Mouse (Mus musculus) megakaryocyte, embryonic 14.5 days (primary cell): Measurements from ENCODE around the gene Cog5.

Experiments
- FLI1 ChIP-seq: IDR thresholded peaks from 2 replicates; pipeline ENCODE4 v1.6.1; 2012; ENCODE audit warnings: low read length, inconsistent platforms, mixed read lengths
- GATA1 ChIP-seq: IDR thresholded peaks from 3 replicates; pipeline ENCODE4 v1.6.1; 2012; ENCODE audit warnings: mixed read lengths, low read length, inconsistent platforms, borderline replicate concordance

DNA sequence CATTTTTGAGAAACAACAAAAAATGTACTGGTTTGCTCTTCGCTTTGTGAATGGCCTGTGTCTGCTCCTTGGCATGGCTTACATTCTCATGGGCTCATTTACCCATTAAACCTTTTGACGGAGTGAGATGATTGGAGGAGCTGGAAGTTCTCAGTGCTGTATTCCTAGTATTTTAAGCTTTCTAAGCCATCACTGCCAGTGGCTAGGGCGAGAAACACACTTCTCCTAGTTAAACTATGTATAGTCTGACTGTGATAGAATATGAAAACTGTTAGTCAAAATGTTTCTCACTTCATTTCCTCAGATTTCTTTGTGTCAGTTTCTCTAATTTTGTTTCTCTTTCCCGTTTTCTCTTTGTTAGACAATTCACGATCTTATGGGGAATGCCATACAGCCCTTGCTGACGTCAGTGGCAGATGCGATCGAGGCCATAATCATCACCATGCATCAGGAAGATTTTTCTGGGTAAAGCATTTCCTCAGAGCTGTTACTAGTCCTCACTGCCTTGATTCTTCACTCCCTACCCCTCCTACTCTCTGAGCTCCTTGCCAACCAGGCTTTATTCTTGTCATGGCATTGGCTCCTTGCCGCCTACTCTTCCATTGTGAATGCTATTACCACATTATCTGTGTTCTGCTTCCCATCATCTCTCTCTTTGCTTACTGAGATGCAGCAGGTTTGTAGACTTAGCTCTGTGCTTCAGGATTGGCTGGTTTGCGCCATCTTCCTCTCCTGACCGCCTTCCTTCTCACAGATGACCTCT is 231.4 kb downstream of the Cog5 start:
- TF ChIP-seq GATA1 (no peak), FLI1 (no peak)
